Mouse (Mus musculus): ENCODE data around the gene N4bp2. TPM values are rescaled to one million over a fixed set of nuclear protein-coding genes. Genes with fewer than 3 reads are reported as not detected.

The N4bp2 gene
- polyA plus RNA-seq, 1 experiment from 2014 or later, result 19.0 TPM

- no peak overlapping the region for H3K9ac ChIP-seq (replicated peaks; ENCODE audit: low read depth, low read length)
- H3K27me3 ChIP-seq (replicated peaks; ENCODE audit: control insufficient read depth, insufficient read depth, low read length), result no peaks in the 10 kb centered on the region
- no peak for ATAC-seq
- H3K4me3 ChIP-seq (replicated peaks; ENCODE audit: low read length), result no peak overlapping the region
- H3K36me3 ChIP-seq (ENCODE audit: control insufficient read depth, insufficient read depth), result no peaks in the 10 kb centered on the region
- H3K4me1 ChIP-seq (replicated peaks; ENCODE audit: control insufficient read depth, insufficient read depth, low read length), result no peaks in the 10 kb centered on the region
- H3K4me2 ChIP-seq (ENCODE audit: low read length), result no peak overlapping the region
- no peaks in the 10 kb centered on the region for H3K9me3 ChIP-seq (ENCODE audit: control insufficient read depth, low read length)
- H3K27ac ChIP-seq (ENCODE audit: low read length), result no peak overlapping the region
- 85% methylated on average over 12 of the region's 12 CpGs for WGBS
Observed at GRCm38 (mm10) chr5:65863349-65863749, 100.0 kb downstream of the N4bp2 start.

DNA sequence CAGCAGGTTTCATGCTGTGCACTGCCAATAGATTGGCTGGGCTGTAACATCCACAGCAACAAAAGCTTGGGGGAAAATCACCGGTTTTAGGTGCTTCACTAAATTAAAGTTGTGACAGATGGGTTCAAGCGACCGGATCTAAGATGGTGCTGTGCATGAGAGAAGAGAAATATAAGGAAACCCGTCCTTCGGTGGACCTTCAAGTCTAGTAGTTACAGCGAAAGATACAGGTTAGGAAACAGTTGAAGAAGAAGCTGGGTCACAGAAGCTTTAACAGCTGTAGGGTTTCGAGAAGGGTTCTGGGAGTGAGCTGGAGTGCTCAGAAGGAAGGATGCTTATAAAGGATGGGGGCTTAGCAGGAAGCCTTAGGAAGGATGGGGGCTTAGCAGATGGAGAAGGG lies 101.2 kb downstream of the N4bp2 start:
- Histone ChIP-seq H3K9ac (replicated peaks; ENCODE audit: low read depth, low read length) (no peak overlapping the region), H3K36me3 (ENCODE audit: control insufficient read depth, insufficient read depth) (no peaks in the 10 kb centered on the region), H3K4me2 (ENCODE audit: low read length) (no peak overlapping the region), H3K4me3 (replicated peaks; ENCODE audit: low read length) (no peak overlapping the region), H3K27ac (ENCODE audit: low read length) (no peak overlapping the region), H3K9me3 (ENCODE audit: control insufficient read depth, low read length) (no peaks in the 10 kb centered on the region), H3K4me1 (replicated peaks; ENCODE audit: control insufficient read depth, insufficient read depth, low read length) (no peaks in the 10 kb centered on the region), H3K27me3 (replicated peaks; ENCODE audit: control insufficient read depth, insufficient read depth, low read length) (no peaks in the 10 kb centered on the region)
- 91% methylated on average over 7 of the region's 7 CpGs for WGBS
- no peak for ATAC-seq

- Histone ChIP-seq H3K4me3 (replicated peaks; ENCODE audit: low read length) (no peak overlapping the region), H3K4me2 (ENCODE audit: low read length) (no peak overlapping the region), H3K27ac (ENCODE audit: low read length) (no peak overlapping the region), H3K4me1 (replicated peaks; ENCODE audit: control insufficient read depth, insufficient read depth, low read length) (no peaks in the 10 kb centered on the region), H3K9ac (replicated peaks; ENCODE audit: low read depth, low read length) (no peak overlapping the region), H3K36me3 (ENCODE audit: control insufficient read depth, insufficient read depth) (no peaks in the 10 kb centered on the region), H3K27me3 (replicated peaks; ENCODE audit: control insufficient read depth, insufficient read depth, low read length) (no peaks in the 10 kb centered on the region), H3K9me3 (ENCODE audit: control insufficient read depth, low read length) (no peaks in the 10 kb centered on the region)
- 72% methylated on average over 3 of the region's 3 CpGs for WGBS
- no peak for ATAC-seq
Observed at GRCm38 (mm10) chr5:65864946-65865345, 101.6 kb downstream of the N4bp2 start.

GRCm38 (mm10) chr5:65866591-65866990 lies 103.3 kb downstream of the N4bp2 start:
- H3K4me2 ChIP-seq (ENCODE audit: low read length), result no peak overlapping the region
- no peak overlapping the region for H3K4me3 ChIP-seq (replicated peaks; ENCODE audit: low read length)
- H3K36me3 ChIP-seq (ENCODE audit: control insufficient read depth, insufficient read depth), result no peaks in the 10 kb centered on the region
- WGBS, result 90% methylated on average over 6 of the region's 6 CpGs
- no peak overlapping the region for H3K27ac ChIP-seq (ENCODE audit: low read length)
- ATAC-seq, result no peak
- no peaks in the 10 kb centered on the region for H3K4me1 ChIP-seq (replicated peaks; ENCODE audit: control insufficient read depth, insufficient read depth, low read length)
- no peaks in the 10 kb centered on the region for H3K27me3 ChIP-seq (replicated peaks; ENCODE audit: control insufficient read depth, insufficient read depth, low read length)
- H3K9ac ChIP-seq (replicated peaks; ENCODE audit: low read depth, low read length), result no peak overlapping the region
- no peaks in the 10 kb centered on the region for H3K9me3 ChIP-seq (ENCODE audit: control insufficient read depth, low read length)

DNA sequence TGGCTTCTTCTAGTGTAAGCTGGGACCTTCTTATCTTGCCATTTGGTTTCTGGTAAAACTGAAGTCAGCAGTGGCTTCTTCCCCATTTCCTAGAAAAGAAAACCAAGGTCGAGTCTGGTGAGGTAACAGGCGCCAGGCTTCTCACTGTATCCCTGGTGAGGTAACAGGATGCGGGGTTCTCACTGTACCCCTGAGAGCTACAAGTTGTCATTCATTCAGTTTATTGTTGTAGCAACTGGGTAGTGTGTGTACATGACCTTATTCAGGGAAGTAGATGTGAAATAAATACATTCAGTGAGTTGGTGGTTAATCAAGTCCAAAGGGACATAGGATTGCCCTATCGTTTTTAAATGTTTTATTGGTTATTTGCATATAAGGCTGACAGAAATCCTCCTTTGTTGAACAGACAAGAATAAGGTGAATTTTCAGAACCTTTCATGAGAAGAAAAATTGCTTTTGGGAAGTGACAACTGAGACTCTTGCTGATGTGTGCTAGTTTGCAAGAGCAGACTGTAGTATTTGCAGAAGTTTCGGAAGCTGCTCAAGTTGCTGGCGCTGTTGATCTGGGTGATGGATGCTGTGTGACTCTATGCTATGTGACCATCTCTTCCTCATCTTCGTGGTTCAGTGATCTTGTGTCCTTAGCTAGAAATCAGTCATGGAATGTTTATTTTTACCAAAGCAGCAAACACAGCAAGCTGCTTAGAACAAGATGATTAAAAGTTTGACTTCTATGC lies 104.2 kb downstream of the N4bp2 start:
- H3K27ac ChIP-seq (ENCODE audit: low read length), result no peak overlapping the region
- WGBS, result 89% methylated on average over 7 of the region's 7 CpGs
- no peaks in the 10 kb centered on the region for H3K27me3 ChIP-seq (replicated peaks; ENCODE audit: control insufficient read depth, insufficient read depth, low read length)
- H3K9me3 ChIP-seq (ENCODE audit: control insufficient read depth, low read length), result no peaks in the 10 kb centered on the region
- no peak overlapping the region for H3K4me2 ChIP-seq (ENCODE audit: low read length)
- no peaks in the 10 kb centered on the region for H3K36me3 ChIP-seq (ENCODE audit: control insufficient read depth, insufficient read depth)
- no peak for ATAC-seq
- H3K4me1 ChIP-seq (replicated peaks; ENCODE audit: control insufficient read depth, insufficient read depth, low read length), result no peaks in the 10 kb centered on the region
- no peak overlapping the region for H3K4me3 ChIP-seq (replicated peaks; ENCODE audit: low read length)
- H3K9ac ChIP-seq (replicated peaks; ENCODE audit: low read depth, low read length), result no peak overlapping the region

DNA sequence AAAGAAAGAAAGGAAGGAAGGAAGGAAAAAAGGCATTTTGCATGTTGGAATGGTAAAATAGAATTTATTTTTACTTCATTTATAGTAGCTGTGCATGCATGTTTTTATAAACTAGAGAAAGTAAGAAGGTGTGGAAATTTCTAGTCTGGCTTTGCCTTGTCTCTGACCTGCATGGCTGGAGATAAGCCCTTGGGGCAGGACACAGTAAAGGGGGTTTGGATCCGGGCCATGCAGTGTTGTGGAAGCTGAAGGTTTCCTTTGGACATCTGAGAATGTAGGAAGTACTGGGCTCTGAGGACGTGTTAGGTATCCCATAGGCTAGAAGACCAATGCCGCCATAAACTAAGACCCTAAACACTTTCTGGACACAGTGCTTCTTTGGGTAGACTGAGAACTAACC lies 105.1 kb downstream of the N4bp2 start:
- H3K4me1 ChIP-seq (replicated peaks; ENCODE audit: control insufficient read depth, insufficient read depth, low read length), result no peaks in the 10 kb centered on the region
- 81% methylated on average over 3 of the region's 3 CpGs for WGBS
- no peak for ATAC-seq
- H3K9me3 ChIP-seq (ENCODE audit: control insufficient read depth, low read length), result no peaks in the 10 kb centered on the region
- H3K27ac ChIP-seq (ENCODE audit: low read length), result no peak overlapping the region
- H3K4me3 ChIP-seq (replicated peaks; ENCODE audit: low read length), result no peak overlapping the region
- no peaks in the 10 kb centered on the region for H3K27me3 ChIP-seq (replicated peaks; ENCODE audit: control insufficient read depth, insufficient read depth, low read length)
- H3K36me3 ChIP-seq (ENCODE audit: control insufficient read depth, insufficient read depth), result no peaks in the 10 kb centered on the region
- no peak overlapping the region for H3K9ac ChIP-seq (replicated peaks; ENCODE audit: low read depth, low read length)
- H3K4me2 ChIP-seq (ENCODE audit: low read length), result no peak overlapping the region

DNA sequence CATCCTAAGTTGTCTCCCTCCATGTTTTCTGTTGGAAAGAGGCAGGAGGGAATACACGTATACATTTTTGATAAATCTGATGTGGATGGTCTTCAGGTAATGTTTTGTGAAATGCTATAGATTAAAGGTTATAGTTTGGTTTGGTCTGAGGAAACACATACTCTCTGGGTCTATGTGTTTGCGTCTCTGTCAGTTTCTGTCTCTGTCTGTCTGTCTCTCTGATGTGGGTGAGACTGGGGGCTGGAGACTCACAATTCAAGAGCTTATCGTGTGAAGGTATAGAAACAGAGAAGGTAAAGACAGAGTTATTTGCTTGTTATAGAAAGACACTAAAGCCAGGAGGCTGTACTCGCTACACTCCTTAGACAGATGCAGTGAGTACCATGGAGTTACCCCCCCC lies 106.3 kb downstream of the N4bp2 start:
- ATAC-seq, result no peak
- no peak overlapping the region for H3K27ac ChIP-seq (ENCODE audit: low read length)
- no peak overlapping the region for H3K4me3 ChIP-seq (replicated peaks; ENCODE audit: low read length)
- H3K27me3 ChIP-seq (replicated peaks; ENCODE audit: control insufficient read depth, insufficient read depth, low read length), result no peaks in the 10 kb centered on the region
- no peaks in the 10 kb centered on the region for H3K4me1 ChIP-seq (replicated peaks; ENCODE audit: control insufficient read depth, insufficient read depth, low read length)
- no peak overlapping the region for H3K9ac ChIP-seq (replicated peaks; ENCODE audit: low read depth, low read length)
- no peaks in the 10 kb centered on the region for H3K9me3 ChIP-seq (ENCODE audit: control insufficient read depth, low read length)
- WGBS, result 90% methylated on average over 4 of the region's 4 CpGs
- no peaks in the 10 kb centered on the region for H3K36me3 ChIP-seq (ENCODE audit: control insufficient read depth, insufficient read depth)
- H3K4me2 ChIP-seq (ENCODE audit: low read length), result no peak overlapping the region

DNA sequence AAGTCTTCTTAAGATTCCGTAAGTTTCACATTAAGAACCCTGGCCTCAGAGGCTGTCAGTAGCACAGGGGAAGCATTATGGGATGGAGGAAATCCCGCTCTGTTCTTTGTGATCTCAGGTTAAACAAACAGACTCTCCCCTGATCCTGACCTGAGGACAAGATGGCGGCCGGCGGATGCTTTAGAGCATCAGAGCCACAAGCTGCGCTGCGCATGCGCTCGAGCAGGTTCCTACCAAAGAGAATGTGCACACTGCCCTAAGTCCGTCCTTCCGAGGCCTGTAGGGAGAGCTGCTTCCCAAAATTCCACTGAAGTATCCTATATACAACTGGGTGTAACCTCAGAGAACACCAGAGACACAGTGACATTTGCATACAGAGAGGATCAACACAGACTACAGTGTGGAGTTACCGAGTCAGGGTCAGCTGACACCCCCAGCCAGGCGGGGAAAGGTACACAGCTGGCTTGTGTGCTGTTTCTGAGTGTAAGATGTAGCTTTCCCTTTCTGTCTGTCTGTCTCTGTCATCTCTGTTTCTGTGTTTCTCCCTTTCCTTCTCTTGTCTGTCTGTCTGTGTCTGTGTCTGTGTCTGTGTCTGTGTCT lies 108.1 kb downstream of the N4bp2 start:
- Histone ChIP-seq H3K9ac (replicated peaks; ENCODE audit: low read depth, low read length) (no peak overlapping the region), H3K27ac (ENCODE audit: low read length) (no peak overlapping the region), H3K4me2 (ENCODE audit: low read length) (no peak overlapping the region), H3K4me1 (replicated peaks; ENCODE audit: control insufficient read depth, insufficient read depth, low read length) (no peaks in the 10 kb centered on the region), H3K9me3 (ENCODE audit: control insufficient read depth, low read length) (no peaks in the 10 kb centered on the region), H3K36me3 (ENCODE audit: control insufficient read depth, insufficient read depth) (no peaks in the 10 kb centered on the region), H3K4me3 (replicated peaks; ENCODE audit: low read length) (no peak overlapping the region), H3K27me3 (replicated peaks; ENCODE audit: control insufficient read depth, insufficient read depth, low read length) (no peaks in the 10 kb centered on the region)
- WGBS, result 91% methylated on average over 13 of the region's 13 CpGs
- ATAC-seq, result no peak

DNA sequence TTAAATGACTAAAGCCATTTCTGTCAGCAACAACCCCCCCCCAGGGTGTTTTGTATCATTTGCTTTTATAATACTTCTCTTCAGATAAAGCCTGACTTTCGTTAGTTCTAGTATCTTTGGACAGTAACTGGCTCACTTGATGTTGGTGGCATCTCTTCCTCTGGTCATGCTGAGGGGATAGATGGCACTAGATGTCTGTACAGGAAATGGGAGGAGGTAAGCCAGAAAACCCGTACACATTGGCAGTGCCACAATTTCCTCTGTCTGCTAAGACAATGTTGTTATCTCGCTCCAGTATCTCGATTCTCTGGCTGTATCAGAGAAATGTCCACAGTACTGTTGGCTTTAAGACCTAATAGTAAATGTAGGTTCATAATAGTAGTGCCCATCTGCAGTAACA lies 109.9 kb downstream of the N4bp2 start:
- Histone ChIP-seq H3K27ac (ENCODE audit: low read length) (no peak overlapping the region), H3K9me3 (ENCODE audit: control insufficient read depth, low read length) (no peaks in the 10 kb centered on the region), H3K4me3 (replicated peaks; ENCODE audit: low read length) (no peak overlapping the region), H3K4me2 (ENCODE audit: low read length) (no peak overlapping the region), H3K9ac (replicated peaks; ENCODE audit: low read depth, low read length) (no peak overlapping the region), H3K36me3 (ENCODE audit: control insufficient read depth, insufficient read depth) (no peaks in the 10 kb centered on the region), H3K4me1 (replicated peaks; ENCODE audit: control insufficient read depth, insufficient read depth, low read length) (no peaks in the 10 kb centered on the region), H3K27me3 (replicated peaks; ENCODE audit: control insufficient read depth, insufficient read depth, low read length) (no peaks in the 10 kb centered on the region)
- 81% methylated on average over 4 of the region's 4 CpGs for WGBS
- no peak for ATAC-seq
